ENCODE assay signal across 34 mouse cellular contexts in the genomic region with DNA sequence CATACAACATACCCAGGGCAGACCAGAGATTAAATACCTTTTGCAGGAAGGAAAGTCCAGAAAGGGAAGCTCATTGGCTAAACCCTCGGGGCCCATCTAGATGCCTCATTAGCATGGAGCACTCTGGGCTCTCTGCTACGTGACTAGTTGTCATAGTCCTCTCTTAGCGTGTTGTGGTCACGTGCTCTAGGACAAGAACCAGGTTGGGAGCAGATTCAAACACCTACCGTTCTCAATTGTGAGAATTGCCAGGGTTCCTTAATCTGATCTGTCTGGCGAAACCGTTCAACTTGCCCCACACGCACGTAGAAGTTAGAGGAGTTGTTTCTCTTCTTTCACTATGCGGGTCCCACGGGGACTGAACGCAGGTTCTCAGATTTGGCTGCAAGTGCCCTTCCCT. TPM values are rescaled to one million over a fixed set of nuclear protein-coding genes. Genes with fewer than 3 reads are reported as not detected.
"Had no signal": no experiment of that assay in that cellular context is flagged by ENCODE, and none has a peak within 500 bp of the region (broad histone marks: within the 10 kb centered on the region; RNA-seq: fewer than 3 reads in every experiment).

No protein-coding gene starts in this region.

- DNase-seq: gastrocnemius, postnatal 36 days; heart, adult 2 months; kidney, adult 8-10 months; liver; liver, embryonic 13.5 days had no signal

- H3K9ac ChIP-seq: heart, embryonic 13.5 days; heart, embryonic 15.5 days; hindbrain, embryonic 12.5 days; hindbrain, embryonic 14.5 days; intestine, embryonic 15.5 days; limb, embryonic 13.5 days; liver, embryonic 13.5 days; liver, embryonic 15.5 days had no signal

- H3K27me3 ChIP-seq: heart, embryonic 13.5 days; heart, embryonic 15.5 days; hindbrain, embryonic 12.5 days; intestine, embryonic 15.5 days; limb, embryonic 13.5 days; liver, embryonic 13.5 days; liver, embryonic 15.5 days had no signal

- H3K4me1 ChIP-seq: hindbrain, embryonic 10.5 days; hindbrain, embryonic 12.5 days; intestine, embryonic 15.5 days; liver, embryonic 13.5 days; liver, embryonic 15.5 days had no signal

- H3K9me3 ChIP-seq: heart, embryonic 13.5 days; heart, embryonic 15.5 days; hindbrain, embryonic 10.5 days; hindbrain, embryonic 12.5 days; intestine, embryonic 15.5 days; limb, embryonic 13.5 days; liver, embryonic 13.5 days; liver, embryonic 15.5 days had no signal

- H3K4me2 ChIP-seq: heart, embryonic 11.5 days; heart, embryonic 13.5 days; heart, embryonic 15.5 days; hindbrain, embryonic 12.5 days; hindbrain, embryonic 14.5 days; intestine, embryonic 15.5 days; limb, embryonic 13.5 days; liver, embryonic 11.5 days; liver, embryonic 13.5 days; liver, embryonic 15.5 days had no signal

- H3K36me3 ChIP-seq: heart, embryonic 13.5 days; heart, embryonic 15.5 days; hindbrain, embryonic 10.5 days; hindbrain, embryonic 12.5 days; intestine, embryonic 15.5 days; limb, embryonic 13.5 days; liver, embryonic 13.5 days; liver, embryonic 15.5 days had no signal

- H3K27ac ChIP-seq: heart, adult 2 months; heart, embryonic 13.5 days; heart, embryonic 15.5 days; hindbrain, embryonic 10.5 days; hindbrain, embryonic 12.5 days; hindbrain, embryonic 14.5 days; intestine, embryonic 15.5 days; layer of hippocampus, adult 2 months; left cerebral cortex, adult 2 months; limb, embryonic 13.5 days; liver, embryonic 13.5 days; liver, embryonic 15.5 days had no signal

- H3K4me3 ChIP-seq: heart, adult 2 months; heart, embryonic 13.5 days; heart, embryonic 15.5 days; hindbrain, embryonic 10.5 days; hindbrain, embryonic 12.5 days; intestine, embryonic 15.5 days; layer of hippocampus, adult 2 months; left cerebral cortex, adult 2 months; limb, embryonic 13.5 days; liver, embryonic 13.5 days; liver, embryonic 15.5 days had no signal

RNA-seq across cellular contexts. Expression of gene Gm10663, which starts 13.3 kb away (rescaled TPM):
- total RNA-seq: gastrocnemius, adult 18-20 months; gastrocnemius, adult 8-10 months; gastrocnemius, postnatal 14 days; gastrocnemius, postnatal 36 days; granulocyte monocyte progenitor cell, adult 5-6 weeks; heart, adult 2 months; heart, postnatal 25 days; heart, postnatal 4 days; layer of hippocampus, adult 2 months; layer of hippocampus, postnatal 10 days; layer of hippocampus, postnatal 25 days; left cerebral cortex, adult 2 months; left cerebral cortex, postnatal 14 days; left cerebral cortex, postnatal 36 days had no signal
- polyA plus RNA-seq: heart, adult 2 months; heart, embryonic 11.5 days; heart, embryonic 13.5 days; heart, embryonic 15.5 days; heart, postnatal 0 days; hindbrain, embryonic 10.5 days; hindbrain, embryonic 12.5 days; hindbrain, embryonic 14.5 days; hindbrain, embryonic 16.5 days; inflammation-experienced regulatory T-cells, adult 6 months; intestine, embryonic 15.5 days; intestine, postnatal 0 days; kidney, embryonic 14.5 days; kidney, embryonic 16.5 days; limb, embryonic 11.5 days; limb, embryonic 13.5 days; liver, embryonic 11.5 days; liver, embryonic 13.5 days; liver, embryonic 15.5 days had no signal

RNA-seq across cellular contexts. Expression of gene BC030870, which starts 41.2 kb away (rescaled TPM):
- total RNA-seq: gastrocnemius, adult 18-20 months; gastrocnemius, adult 8-10 months; gastrocnemius, postnatal 14 days; gastrocnemius, postnatal 36 days; granulocyte monocyte progenitor cell, adult 5-6 weeks; heart, adult 2 months; heart, postnatal 25 days; heart, postnatal 4 days; layer of hippocampus, adult 2 months; layer of hippocampus, postnatal 10 days; layer of hippocampus, postnatal 25 days; left cerebral cortex, adult 2 months; left cerebral cortex, postnatal 14 days; left cerebral cortex, postnatal 36 days had no signal
- polyA plus RNA-seq: heart, adult 2 months; heart, embryonic 11.5 days; heart, embryonic 15.5 days; heart, postnatal 0 days; hindbrain, embryonic 10.5 days; hindbrain, embryonic 12.5 days; hindbrain, embryonic 14.5 days; hindbrain, embryonic 16.5 days; inflammation-experienced regulatory T-cells, adult 6 months; limb, embryonic 11.5 days; liver, embryonic 11.5 days; liver, embryonic 15.5 days had no signal

RNA-seq across cellular contexts. Expression of gene Apela, which starts 51.0 kb away (rescaled TPM):
- total RNA-seq: gastrocnemius, adult 18-20 months; gastrocnemius, adult 8-10 months; gastrocnemius, postnatal 14 days; gastrocnemius, postnatal 36 days; granulocyte monocyte progenitor cell, adult 5-6 weeks; heart, adult 2 months; layer of hippocampus, postnatal 10 days; left cerebral cortex, adult 2 months; left cerebral cortex, postnatal 14 days; left cerebral cortex, postnatal 36 days had no signal
- polyA plus RNA-seq: inflammation-experienced regulatory T-cells, adult 6 months had no signal
